Mouse (Mus musculus) megakaryocyte-erythroid progenitor cell, adult 5 weeks (primary cell): Measurements from ENCODE around the gene Pms2. TPM values are rescaled to one million over a fixed set of nuclear protein-coding genes. Genes with fewer than 3 reads are reported as not detected.

ENCODE experiments used
- polyA plus RNA-seq: library from polyadenylated mRNA; stranded (reverse); fragments of >175 nt; gene quantifications from 2 replicates; pipeline ENCODE4 v1.2.3, GENCODE M21; 2012

Pms2 gene
- polyA plus RNA-seq: 1.5 and 1.9 TPM in 2 replicates

GRCm38 (mm10) chr5:143909417-143910400 lies at the start of gene Pms2, which contains the start of gene Aimp2:
Gene Pms2, plus strand, starts transcription at chr5:143909964.
Gene Aimp2, minus strand, starts transcription at chr5:143909847.

GRCm38 (mm10) chr5:143897635-143898330 lies 12.0 kb upstream of the Pms2 start, which contains the start of gene Ankrd61:
Gene Ankrd61, minus strand, starts transcription at chr5:143897685.

GRCm38 (mm10) chr5:143927875-143928274 lies 18.1 kb downstream of the Pms2 start, which contains the start of gene Gm42421:
Gene Gm42421, plus strand, starts transcription at chr5:143928175.

GRCm38 (mm10) chr5:143932831-143933230 lies 23.1 kb downstream of the Pms2 start, which contains the start of gene Rsph10b:
Gene Rsph10b, plus strand, starts transcription at chr5:143933035.

Other genes starting within 250 kb of the Pms2 start
- gene Usp42, start 177.7 kb upstream of the Pms2 start, polyA plus RNA-seq: 30.9 and 33.1 TPM in 2 replicates
- gene Eif2ak1, start 92.2 kb upstream of the Pms2 start, polyA plus RNA-seq: 16.5 and 21.0 TPM in 2 replicates
- gene Ankrd61, start 12.3 kb upstream of the Pms2 start, polyA plus RNA-seq: 0.14 TPM in 1 of 2 replicates, not detected in the other
- gene Aimp2, start 117 bp upstream of the Pms2 start, polyA plus RNA-seq: 44.1 and 49.6 TPM in 2 replicates
- gene Gm42421, start 18.2 kb downstream of the Pms2 start, polyA plus RNA-seq: not detected in 2 replicates
- not detected in 2 replicates for gene Rsph10b, start 23.1 kb downstream of the Pms2 start, polyA plus RNA-seq
- gene Ccz1, start 104.9 kb downstream of the Pms2 start, polyA plus RNA-seq: 56.6 and 57.9 TPM in 2 replicates
- not detected in 2 replicates for gene Ocm, start 116.7 kb downstream of the Pms2 start, polyA plus RNA-seq
- 7.1 and 9.3 TPM in 2 replicates for gene Lmtk2, start 190.5 kb downstream of the Pms2 start, polyA plus RNA-seq